Mouse (Mus musculus) megakaryocyte, embryonic 14.5 days (primary cell): ENCODE measurements around the gene Fuz.

Source experiments
- FLI1 ChIP-seq: IDR thresholded peaks from 2 replicates; pipeline ENCODE4 v1.6.1; 2012; ENCODE audit warnings: low read length, inconsistent platforms, mixed read lengths
- GATA1 ChIP-seq: IDR thresholded peaks from 3 replicates; pipeline ENCODE4 v1.6.1; 2012; ENCODE audit warnings: mixed read lengths, low read length, inconsistent platforms, borderline replicate concordance

- TF ChIP-seq GATA1: no peak
- no peak for TF ChIP-seq FLI1
Measured at GRCm38 (mm10) chr7:44895206-44895592, 680 bp upstream of the Fuz start.
